Mouse (Mus musculus) A20 (cell line): ENCODE measurements at regions not wholly inside any gene's neighbourhood (a gene's known extent, or its start where the extent isn't known, plus 50 kb on each side); places are given as distances from the start of the nearest gene placed in this dataset.

Source experiments
- DNase-seq: peaks from one replicate; pipeline ENCODE4 v3.0.0-alpha.2; 2011; ENCODE audit warnings: low read depth, low spot score

- no peak for DNase-seq
These were observed 502.1 kb downstream of the Kcnj2 start for GRCm38 (mm10) chr11:111568041-111568440.

- DNase-seq: no peak
These were observed 502.9 kb downstream of the Kcnj2 start for GRCm38 (mm10) chr11:111568876-111569275.

DNA sequence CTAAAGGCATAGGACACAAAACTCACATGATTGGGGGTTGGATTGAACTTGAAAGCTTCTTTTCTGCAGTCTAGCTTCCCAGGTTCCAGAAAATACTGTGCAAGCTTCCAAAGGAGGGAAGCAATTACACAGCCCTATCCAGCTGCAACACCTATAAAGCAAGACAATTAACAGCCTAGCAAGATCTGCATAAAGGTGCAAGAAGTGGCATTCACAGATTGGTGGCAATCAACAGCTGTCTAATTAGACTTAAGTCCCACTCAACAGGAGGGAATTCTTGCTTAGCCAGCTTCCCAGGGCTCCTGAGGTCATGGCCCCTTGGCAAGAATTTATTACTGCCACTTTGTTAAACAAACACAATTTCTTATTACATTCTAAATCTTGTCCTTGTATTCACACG is 511.9 kb downstream of the Kcnj2 start:
- DNase-seq: no peak

DNA sequence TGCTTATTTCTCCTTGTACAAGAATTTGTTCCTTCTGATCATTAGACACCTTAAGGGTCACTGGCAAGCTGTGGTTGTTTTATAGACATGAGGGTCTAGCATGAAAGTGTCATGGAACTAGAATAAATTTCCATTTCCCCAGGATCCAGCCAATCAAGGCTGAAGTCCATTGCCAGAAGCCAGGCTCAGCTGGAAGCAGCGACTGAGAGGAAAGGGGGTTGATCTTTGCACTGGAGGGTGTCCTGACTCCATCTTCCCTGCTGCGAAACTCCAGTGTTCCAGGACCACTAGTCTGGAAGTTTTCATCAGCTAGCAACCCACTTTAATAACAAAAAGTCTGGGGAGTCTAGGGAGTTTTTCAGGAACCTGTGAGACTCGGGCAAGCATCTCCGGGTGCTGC is 517.0 kb downstream of the Kcnj2 start:
- DNase-seq: no peak

- no peak for DNase-seq
These were observed 517.6 kb downstream of the Kcnj2 start for GRCm38 (mm10) chr11:111583606-111584005.

DNA sequence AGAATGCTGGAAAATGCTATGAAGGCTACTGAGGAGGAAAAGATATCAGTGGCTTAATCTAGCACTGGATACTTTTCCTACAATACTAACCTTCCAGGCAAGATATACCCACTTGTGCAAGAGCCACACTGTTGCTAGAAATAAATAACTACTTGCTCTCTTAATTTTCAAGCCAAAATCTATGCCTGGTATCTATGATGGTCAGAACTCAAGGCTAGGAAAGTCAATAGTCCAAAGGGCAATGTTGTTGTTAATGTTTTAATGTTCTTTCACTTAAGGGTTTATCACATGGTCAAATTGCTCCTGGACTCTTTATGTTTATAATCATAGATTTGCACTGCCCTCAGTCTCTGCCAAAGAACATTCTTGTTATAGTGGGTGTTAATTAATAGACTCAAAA is 533.5 kb downstream of the Kcnj2 start:
- no peak for DNase-seq

DNA sequence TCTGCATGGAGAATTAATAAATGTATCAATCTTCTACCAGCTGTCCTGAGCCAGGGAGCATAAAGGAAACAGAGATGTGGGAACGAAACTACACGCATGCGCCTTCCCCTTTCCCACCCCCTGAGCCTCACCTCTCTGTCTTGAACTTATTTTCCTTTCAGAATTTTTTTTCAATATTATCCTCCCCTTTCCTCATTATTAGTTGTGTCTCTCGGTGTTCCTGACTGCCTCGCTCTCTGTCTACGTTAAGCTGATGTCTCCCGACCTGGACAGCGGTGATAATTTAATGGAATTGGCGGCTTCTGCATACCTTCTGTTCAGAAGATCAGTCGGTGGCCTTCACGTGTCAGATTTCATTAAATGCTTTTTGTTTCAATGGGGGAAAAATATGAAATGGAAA is 539.2 kb downstream of the Kcnj2 start:
- no peak for DNase-seq

- DNase-seq: no peak
These were observed 544.6 kb downstream of the Kcnj2 start for GRCm38 (mm10) chr11:111610522-111611015.

GRCm38 (mm10) chr11:111643603-111644002 is 577.6 kb downstream of the Kcnj2 start:
- DNase-seq: no peak

GRCm38 (mm10) chr11:111652882-111653281 is 586.9 kb downstream of the Kcnj2 start:
- DNase-seq: no peak

DNA sequence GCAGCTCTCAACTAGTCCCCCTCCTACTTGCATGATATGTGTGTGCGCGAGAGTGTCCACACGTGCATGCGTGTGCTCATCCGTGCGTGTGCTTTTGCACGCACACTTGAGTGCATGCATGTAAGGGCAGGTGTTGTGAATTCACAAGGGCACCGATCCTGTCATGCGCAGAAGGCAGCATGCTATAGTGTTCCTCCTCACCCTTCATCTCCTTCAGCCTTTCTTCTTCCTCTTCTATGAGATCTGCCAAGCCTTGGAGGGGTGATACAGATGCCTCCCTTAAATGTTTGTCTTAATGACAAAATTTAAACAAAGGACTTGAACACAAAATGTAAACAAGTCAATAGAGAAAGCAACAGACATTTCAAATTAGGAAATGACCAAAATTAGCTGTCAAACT is 591.8 kb downstream of the Kcnj2 start:
- DNase-seq: no peak

- no peak for DNase-seq
These were observed 592.7 kb downstream of the Kcnj2 start for GRCm38 (mm10) chr11:111658362-111659309.

DNA sequence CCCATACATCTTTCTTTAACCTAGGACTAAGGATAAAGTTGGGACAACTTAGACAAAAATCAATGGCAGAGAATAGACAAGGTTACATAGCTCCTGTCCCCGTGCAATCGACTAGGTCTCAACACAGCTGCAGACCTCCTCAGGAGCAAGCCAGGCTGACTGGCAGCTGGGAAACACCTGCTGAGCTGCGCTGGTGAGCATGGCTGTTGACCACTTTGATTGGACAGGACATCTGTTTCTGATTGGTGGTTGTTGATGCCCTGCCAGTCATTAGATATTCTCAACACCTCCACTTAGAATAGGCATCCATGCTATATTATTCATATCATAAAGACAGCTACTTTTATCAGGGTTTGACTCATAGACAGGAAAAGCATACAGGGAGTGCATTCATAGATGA is 597.3 kb downstream of the Kcnj2 start:
- DNase-seq: no peak

- DNase-seq: no peak
These were observed 600.4 kb downstream of the Kcnj2 start for GRCm38 (mm10) chr11:111666336-111666735.

GRCm38 (mm10) chr11:111671865-111672264 is 605.9 kb downstream of the Kcnj2 start:
- no peak for DNase-seq

- DNase-seq: no peak
These were observed 609.7 kb downstream of the Kcnj2 start for GRCm38 (mm10) chr11:111675673-111676072.

DNA sequence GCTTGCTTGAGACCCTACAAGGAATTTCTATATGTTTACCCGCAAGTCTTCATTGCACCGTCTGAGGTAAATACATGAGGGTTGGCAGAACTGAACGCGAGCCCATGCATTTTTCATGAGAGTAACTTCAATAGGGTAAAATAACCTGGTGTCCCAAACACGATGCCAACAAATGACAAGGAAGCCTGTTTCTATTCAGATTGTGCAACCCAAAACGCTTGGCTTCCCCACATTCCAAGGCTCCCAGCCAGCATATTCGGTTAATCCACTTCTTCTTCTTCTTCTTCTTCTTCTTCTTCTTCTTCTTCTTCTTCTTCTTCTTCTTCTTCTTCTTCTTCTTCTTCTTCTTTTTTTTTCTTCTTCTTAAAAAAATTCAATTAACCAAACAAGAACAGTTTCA is 616.4 kb downstream of the Kcnj2 start:
- DNase-seq: no peak

DNA sequence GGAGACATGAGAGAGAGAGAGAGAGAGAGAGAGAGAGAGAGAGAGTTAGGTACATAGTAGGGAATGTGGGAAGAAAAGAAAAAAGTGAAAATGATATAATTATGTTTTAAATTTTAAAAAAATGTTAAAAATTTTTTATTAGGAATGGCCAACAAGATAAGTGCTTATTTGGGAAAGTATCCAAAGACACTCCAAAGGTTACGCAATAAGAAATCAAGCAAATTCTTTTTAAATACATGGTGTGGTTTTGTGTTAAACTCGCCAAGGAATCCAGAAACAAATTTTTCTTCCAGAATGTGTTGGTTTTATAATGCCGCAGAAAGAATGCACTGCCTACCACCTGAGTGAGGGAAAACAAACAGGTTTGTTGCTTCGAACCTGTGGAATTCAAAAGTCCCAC is 617.9 kb downstream of the Kcnj2 start:
- DNase-seq: no peak

GRCm38 (mm10) chr11:111687769-111688168 is 621.8 kb downstream of the Kcnj2 start:
- DNase-seq: no peak

DNA sequence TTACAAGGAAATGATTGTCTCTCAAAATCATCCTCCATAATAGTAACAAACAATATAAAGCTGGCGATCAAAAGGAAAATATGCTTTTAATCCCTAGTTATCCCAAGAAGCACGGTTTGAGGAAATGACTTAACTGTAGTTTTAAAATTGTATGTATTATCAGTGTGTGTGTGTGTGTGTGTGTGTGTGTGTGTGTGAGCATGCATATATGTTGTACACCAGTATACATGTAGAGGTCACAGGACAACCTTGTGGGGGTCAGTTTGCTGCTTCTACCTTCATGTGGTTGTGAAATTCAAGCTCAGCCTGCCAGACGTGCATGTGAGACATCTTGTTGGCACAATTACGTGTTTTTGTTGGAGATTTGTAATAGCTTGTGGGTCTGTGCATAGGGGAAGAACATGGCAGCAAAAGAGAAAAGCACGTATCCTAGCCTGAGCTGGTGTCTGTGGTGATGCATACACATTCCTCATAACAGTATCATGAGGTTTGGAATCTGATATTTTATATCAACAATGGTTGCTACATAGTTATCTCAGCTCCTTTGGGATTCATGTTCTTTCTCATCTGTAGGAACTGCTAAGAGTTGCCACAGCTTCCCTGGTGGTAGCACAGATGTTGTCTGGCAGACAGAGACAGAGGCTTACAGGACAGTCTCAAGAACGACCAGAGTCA is 622.4 kb downstream of the Kcnj2 start:
- DNase-seq: no peak

DNA sequence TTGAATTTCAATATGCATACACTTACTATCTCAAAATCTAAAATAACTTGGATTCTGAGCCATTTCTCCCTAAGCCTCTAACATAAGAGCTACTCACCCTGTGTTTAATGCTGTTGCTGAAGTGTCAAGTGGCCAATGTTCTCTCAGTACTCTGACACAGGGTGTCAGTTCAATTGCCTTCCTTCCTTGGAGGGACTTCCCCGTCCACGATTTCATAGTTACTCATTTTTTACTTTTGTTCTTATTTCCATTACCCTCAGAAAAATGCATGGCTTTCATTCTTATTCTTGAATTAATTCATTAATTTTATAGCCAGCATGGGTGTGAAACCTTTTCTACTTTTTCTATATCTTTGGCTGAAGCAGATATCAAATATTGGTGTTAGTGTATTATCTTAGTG is 623.9 kb downstream of the Kcnj2 start:
- no peak for DNase-seq

- no peak for DNase-seq
These were observed 625.5 kb downstream of the Kcnj2 start for GRCm38 (mm10) chr11:111691512-111691911.

GRCm38 (mm10) chr11:111696668-111697067 is 630.7 kb downstream of the Kcnj2 start:
- DNase-seq: no peak
